Mouse (Mus musculus): ENCODE results near the gene Tradd. TPM values are rescaled to one million over a fixed set of nuclear protein-coding genes. Genes with fewer than 3 reads are reported as not detected.

The Tradd gene
- polyA plus RNA-seq, 1 experiment: 12.5 TPM

DNA sequence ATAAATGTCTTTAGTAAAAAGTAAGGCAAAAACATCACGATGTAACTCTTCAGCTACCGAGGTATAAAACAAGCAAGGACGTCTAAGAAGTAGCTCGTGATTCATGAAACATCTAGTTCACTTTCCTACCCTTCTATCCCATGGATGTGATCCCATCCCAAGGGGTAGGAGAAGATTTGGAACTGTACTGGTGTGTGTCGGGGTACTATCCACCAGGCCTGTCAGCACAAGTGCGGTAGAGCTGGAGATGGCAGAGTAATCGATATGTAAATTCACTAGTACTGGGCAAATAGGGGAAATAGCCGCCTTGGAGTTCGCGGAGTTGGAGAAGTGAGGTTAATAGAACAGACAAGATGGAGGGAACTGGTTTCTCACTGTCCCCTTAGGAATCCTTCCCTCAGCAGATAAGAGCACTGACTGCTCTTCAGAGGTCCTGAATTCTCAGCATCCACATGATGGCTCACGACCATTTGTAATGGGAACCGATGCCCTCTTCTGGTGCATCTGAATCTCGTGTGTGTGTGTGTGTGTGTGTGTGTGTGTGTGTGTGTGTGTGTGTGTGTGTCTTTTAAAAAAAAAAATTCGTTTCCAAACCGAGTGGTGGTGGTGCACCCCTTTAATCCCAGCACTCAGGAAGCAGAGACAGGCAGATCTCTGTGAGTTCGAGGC is 1.0 kb downstream of the Tradd start:
- H3K4me1 ChIP-seq (ENCODE audit: control insufficient read depth, insufficient read depth, low read length): no peaks in the 10 kb centered on the region
- TF ChIP-seq POLR2A (IDR thresholded peaks at IDR 0.05; ENCODE audit: low read depth, low read length): no peak
- peak; percentile 6; the same call in 1 of the 2 replicates for TF ChIP-seq CTCF (IDR thresholded peaks at IDR 0.05; ENCODE audit: borderline replicate concordance, insufficient read depth, low read length)
- H3K4me3 ChIP-seq (ENCODE audit: insufficient read depth, low read length): peak overlapping the region; percentile 69; the same call in 1 of the 2 replicates
- no peak overlapping the region for H3K27ac ChIP-seq (ENCODE audit: insufficient read depth, low read length)

DNA sequence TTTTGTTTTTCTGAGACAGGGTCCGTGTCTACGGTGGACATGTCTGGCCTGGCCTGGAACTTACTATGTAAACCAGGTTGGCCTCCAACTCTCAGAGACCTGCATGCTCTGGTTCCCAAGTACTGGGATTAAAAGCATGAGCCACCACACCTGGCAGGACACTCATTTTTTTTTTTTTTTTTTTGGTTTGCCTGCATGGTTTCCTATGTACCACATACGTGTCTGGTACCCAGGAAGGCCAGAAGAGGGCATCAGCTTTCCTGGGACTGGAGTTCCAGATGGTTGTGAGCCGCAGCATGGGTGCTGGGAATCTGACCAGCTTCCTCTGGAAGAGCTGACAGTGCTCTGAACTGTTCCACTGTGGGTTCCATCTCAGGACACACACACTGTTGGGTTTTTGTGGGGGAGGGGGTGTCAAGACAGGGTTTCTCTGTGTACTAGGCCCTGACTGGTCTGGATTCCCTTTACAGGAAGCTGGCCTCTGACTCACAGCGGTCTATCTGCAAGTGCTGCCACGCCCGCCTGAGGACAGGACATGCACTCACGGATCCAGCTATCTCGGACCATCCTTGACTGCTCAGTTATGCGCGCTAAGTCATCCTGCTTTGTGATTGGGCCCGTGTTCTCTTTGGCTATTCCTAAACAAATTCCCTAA is 3.0 kb downstream of the Tradd start:
- Histone ChIP-seq H3K4me1 (ENCODE audit: control insufficient read depth, insufficient read depth, low read length) (no peaks in the 10 kb centered on the region), H3K27ac (ENCODE audit: insufficient read depth, low read length) (no peak overlapping the region), H3K4me3 (ENCODE audit: insufficient read depth, low read length) (no peak overlapping the region)
- TF ChIP-seq CTCF (IDR thresholded peaks at IDR 0.05; ENCODE audit: borderline replicate concordance, insufficient read depth, low read length) (no peak), POLR2A (IDR thresholded peaks at IDR 0.05; ENCODE audit: low read depth, low read length) (no peak)

DNA sequence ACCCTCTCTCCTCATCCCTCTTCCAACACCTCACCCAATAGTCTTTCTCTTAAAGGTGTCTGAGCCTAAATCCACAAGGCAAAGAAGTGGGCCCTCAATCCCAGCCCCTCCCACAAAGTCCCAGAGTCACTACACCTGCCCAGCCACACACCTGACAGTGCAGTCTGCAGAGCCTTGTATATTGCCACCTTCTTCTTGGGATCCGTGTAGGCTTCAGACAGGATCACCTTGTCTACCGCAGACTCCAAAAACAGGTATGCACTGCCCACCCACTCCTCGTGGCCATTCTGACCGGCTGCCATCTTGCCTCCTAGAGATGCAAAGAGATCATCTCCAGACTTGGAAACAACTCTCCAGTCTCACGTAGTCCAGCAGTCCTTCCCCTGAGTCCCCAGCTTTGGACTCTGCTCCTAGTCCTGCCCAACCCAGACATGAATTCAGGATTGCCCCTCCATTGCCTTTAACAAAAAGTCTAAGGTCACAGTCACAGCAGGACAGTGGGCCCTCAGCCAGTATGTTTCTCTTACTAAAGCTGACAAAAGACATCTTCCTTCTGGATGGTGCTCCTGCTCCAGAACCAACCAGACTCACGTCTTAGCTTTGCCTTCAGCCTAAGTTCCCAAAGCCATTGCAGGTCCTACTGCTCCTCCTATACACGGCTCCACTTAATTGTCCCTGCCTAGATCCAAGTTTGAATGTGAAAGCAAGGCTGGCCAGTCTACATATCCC is 3.9 kb downstream of the Tradd start:
- H3K4me3 ChIP-seq (ENCODE audit: insufficient read depth, low read length): no peak overlapping the region
- no peaks in the 10 kb centered on the region for H3K4me1 ChIP-seq (ENCODE audit: control insufficient read depth, insufficient read depth, low read length)
- TF ChIP-seq CTCF (IDR thresholded peaks at IDR 0.05; ENCODE audit: borderline replicate concordance, insufficient read depth, low read length) (no peak), POLR2A (IDR thresholded peaks at IDR 0.05; ENCODE audit: low read depth, low read length) (no peak)
- no peak overlapping the region for H3K27ac ChIP-seq (ENCODE audit: insufficient read depth, low read length)

DNA sequence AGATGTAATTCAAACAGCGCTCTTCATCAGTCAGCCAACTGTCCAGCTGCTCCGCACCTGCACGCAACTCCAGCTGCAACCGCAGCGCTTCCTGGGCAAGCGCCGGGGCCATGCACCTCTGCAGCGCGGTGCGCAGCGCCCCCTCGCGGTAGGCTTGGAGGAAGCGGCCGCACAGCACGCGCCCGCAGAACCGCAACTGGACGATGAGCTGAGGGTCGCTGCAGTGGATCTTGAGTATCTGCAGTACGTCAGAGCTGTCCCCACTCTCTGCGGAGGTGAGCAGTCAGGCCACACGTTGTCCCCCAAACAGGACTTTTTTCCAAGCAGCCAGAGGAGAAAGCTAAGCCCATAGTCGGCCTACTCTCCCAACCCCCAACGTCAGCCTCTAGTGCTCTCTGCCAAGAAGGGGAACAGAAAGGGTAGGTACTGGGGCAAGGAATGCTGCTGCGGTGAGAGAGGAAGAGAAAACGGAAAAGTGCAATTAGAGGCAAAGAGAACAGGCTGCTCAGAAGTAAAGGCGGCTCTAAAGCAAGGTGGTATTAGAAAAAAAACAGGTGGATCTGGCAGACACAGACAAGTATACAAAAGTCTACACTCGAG is 4.6 kb downstream of the Tradd start:
- Histone ChIP-seq H3K4me3 (ENCODE audit: insufficient read depth, low read length) (no peak overlapping the region), H3K27ac (ENCODE audit: insufficient read depth, low read length) (no peak overlapping the region), H3K4me1 (ENCODE audit: control insufficient read depth, insufficient read depth, low read length) (no peaks in the 10 kb centered on the region)
- TF ChIP-seq POLR2A (IDR thresholded peaks at IDR 0.05; ENCODE audit: low read depth, low read length): no peak
- peak; percentile 93 for TF ChIP-seq CTCF (IDR thresholded peaks at IDR 0.05; ENCODE audit: borderline replicate concordance, insufficient read depth, low read length)

DNA sequence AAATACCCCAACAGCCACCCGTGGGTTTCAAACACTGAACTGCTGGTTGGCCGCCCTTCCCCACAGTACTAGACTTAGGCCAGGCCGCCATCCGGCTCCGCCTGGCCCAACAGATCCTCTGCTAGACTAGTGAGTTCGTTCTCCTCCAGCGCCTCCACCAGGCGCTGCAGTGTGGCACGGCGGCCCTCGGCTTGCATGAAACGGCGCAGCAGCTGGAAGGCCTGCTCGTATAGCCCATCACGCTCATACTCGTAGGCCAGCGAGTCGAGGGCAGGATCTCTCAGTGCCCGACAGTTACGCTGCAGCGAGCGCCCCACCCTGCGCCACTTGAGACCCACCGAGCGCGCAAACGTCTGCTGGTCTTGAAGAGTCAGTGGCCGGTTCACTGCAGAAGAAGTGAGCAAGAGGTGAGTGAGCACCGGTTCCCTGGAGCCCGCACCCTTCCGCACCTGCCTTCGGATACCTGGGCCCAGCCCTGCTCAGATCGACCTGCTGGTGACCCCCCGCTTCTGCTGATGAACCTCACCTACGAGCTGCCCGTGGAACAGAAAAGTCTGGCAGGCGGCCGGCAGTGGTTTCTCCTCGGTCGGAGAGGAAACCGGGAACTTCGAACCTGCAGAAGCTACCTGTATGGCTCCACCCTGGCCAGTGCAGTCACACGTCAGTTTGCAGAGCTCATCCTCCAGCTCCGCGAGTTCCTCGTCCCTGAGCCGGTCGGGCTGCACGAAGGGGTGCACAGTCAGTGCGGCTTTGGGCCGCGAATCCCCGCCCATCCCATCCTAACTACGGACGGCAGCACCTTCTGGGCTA is 5.3 kb downstream of the Tradd start:
- TF ChIP-seq POLR2A (IDR thresholded peaks at IDR 0.05; ENCODE audit: low read depth, low read length) (no peak), CTCF (IDR thresholded peaks at IDR 0.05; ENCODE audit: borderline replicate concordance, insufficient read depth, low read length) (no peak)
- H3K27ac ChIP-seq (ENCODE audit: insufficient read depth, low read length): no peak overlapping the region
- H3K4me1 ChIP-seq (ENCODE audit: control insufficient read depth, insufficient read depth, low read length): no peaks in the 10 kb centered on the region
- H3K4me3 ChIP-seq (ENCODE audit: insufficient read depth, low read length): no peak overlapping the region

DNA sequence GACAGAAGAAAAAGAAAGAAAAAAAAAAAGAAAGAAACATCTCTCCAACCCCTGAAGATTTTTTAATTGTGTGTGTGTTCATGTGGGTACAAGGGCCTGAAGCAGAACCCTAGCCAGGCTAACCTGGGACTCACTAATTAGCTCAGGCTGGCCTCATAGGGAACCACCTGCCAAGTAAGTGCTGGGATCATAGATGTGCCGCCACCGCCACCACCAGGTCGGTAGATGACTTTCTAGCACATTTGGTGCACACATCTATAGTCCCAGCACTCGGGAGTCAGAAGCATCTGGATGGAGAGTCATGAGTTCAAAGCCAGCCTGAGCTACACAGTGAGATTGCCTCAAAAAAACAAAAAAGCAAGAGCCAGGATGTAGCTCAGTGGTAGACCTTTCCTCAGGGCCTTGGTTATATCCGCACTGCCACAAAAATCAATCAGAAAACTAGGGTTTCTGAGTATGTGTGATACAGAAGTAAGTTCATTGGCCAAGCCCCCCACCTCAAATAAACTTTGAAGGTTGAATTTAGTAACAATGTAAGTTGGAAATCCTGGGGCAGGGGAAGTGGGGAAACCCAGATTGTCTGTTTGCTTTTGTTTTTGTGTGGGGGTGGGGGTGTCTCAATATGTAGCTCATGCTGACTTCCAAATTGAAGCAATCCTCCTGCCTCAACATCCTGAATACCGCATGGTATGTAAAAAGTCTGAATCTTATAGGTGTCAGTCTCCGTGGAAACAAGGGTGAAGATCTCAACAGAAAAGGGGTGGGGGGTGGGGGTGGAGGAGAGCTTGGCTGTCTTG is 6.9 kb downstream of the Tradd start:
- Histone ChIP-seq H3K4me1 (ENCODE audit: control insufficient read depth, insufficient read depth, low read length) (no peaks in the 10 kb centered on the region), H3K4me3 (ENCODE audit: insufficient read depth, low read length) (no peak overlapping the region), H3K27ac (ENCODE audit: insufficient read depth, low read length) (no peak overlapping the region)
- TF ChIP-seq CTCF (IDR thresholded peaks at IDR 0.05; ENCODE audit: borderline replicate concordance, insufficient read depth, low read length) (no peak), POLR2A (IDR thresholded peaks at IDR 0.05; ENCODE audit: low read depth, low read length) (no peak)

DNA sequence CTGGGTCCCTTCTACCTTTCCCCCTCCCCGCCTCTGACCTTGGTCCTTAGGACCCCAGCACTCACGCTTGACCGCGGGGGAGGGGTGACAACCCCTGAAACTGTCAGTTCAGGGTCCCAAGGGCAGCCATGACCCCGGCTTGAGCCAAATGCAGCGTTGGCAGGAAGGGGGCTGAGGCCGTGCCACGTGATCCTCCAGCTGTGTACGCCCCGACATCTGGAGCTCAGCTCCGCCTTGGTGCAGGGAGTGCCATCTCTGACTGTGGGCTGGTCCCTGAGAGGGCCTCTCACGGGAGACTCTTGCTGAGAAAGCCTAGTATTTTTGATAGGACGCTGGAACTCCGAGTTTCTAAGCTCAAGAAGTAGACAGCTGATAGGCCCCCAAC is 9.5 kb downstream of the Tradd start, which contains the start of gene B3gnt9:
TSS of gene B3gnt9 (minus strand) at position 188 of the 385 bp plus-strand sequence.
- Histone ChIP-seq H3K27ac (ENCODE audit: insufficient read depth, low read length) (peak within 1 kb of the TSS; percentile 91), H3K4me1 (ENCODE audit: control insufficient read depth, insufficient read depth, low read length) (no peaks in the 10 kb centered on the region), H3K4me3 (ENCODE audit: insufficient read depth, low read length) (peak within 1 kb of the TSS; percentile 63)
- TF ChIP-seq CTCF (IDR thresholded peaks at IDR 0.05; ENCODE audit: borderline replicate concordance, insufficient read depth, low read length) (no peak), POLR2A (IDR thresholded peaks at IDR 0.05; ENCODE audit: low read depth, low read length) (peak; percentile 79)

DNA sequence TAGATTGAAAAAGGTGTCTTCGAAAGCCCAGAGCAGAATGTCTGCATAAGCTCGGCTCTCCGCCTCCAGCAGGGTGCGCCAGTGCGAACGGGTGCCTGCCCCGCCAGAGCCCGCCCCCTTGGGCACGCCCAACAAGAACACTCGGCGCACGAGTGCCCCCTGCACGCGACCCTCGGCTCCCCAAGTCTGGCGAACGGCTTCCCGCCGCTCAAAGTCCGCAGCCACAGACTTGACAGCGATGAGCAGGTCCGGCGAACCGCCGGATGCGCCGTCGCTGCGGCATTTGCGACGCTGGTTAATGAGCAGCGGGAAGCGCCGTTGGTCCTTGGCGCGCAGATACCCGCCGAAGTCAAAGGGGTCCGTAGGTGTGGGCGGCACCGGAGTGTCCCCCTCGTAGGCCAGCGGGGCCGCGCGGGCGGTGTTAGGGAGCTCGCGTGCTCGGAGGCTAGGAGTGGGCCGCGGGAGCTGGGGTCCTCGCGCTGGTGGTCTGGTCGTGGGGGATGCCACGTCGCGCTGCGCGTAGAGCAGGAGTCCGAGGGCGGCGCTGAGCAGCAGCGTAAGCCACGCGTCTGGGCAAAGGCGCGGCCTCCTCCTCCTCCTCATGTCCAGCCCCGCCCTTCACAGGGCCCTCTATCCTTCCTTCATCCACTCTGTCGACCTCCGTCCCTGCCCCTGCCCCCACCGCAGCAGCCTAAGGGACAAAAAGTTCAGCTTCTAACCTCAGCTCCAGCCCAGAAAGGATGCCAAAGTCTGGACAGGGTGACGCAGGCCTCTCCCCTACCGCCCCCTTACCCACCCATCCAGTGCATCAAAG is 10.1 kb downstream of the Tradd start:
- TF ChIP-seq CTCF (IDR thresholded peaks at IDR 0.05; ENCODE audit: borderline replicate concordance, insufficient read depth, low read length) (peak; percentile 86), POLR2A (IDR thresholded peaks at IDR 0.05; ENCODE audit: low read depth, low read length) (peak; percentile 45; the same call in 1 of the 2 replicates)
- Histone ChIP-seq H3K4me1 (ENCODE audit: control insufficient read depth, insufficient read depth, low read length) (no peaks in the 10 kb centered on the region), H3K27ac (ENCODE audit: insufficient read depth, low read length) (peak overlapping the region; percentile 91), H3K4me3 (ENCODE audit: insufficient read depth, low read length) (peak overlapping the region; percentile 63)

Measured in embryonic fibroblast, embryonic 13.5 days (primary cell).